Mouse (Mus musculus) urinary bladder, adult 18-20 months (tissue): ENCODE measurements around the gene Rgs16.
A peak's percentile ranks its signal among the peaks of the same experiment; 100 is the strongest.

ENCODE experiments used
- DNase-seq, 2 experiments: peaks; one replicate each; pipeline ENCODE4 v3.0.0; 2022; ENCODE audit warnings: low spot score in 2 of 2, mixed read lengths in 2 of 2

The Rgs16 gene

GRCm38 (mm10) chr1:153740145-153740544, at the start of gene Rgs16:
Gene Rgs16, plus strand, starts transcription at chr1:153740349.
- peak; percentile 51 to 70 for DNase-seq

- DNase-seq: no peak
These were observed 47.6 kb upstream of the Rgs16 start for GRCm38 (mm10) chr1:153692526-153692925.

DNA sequence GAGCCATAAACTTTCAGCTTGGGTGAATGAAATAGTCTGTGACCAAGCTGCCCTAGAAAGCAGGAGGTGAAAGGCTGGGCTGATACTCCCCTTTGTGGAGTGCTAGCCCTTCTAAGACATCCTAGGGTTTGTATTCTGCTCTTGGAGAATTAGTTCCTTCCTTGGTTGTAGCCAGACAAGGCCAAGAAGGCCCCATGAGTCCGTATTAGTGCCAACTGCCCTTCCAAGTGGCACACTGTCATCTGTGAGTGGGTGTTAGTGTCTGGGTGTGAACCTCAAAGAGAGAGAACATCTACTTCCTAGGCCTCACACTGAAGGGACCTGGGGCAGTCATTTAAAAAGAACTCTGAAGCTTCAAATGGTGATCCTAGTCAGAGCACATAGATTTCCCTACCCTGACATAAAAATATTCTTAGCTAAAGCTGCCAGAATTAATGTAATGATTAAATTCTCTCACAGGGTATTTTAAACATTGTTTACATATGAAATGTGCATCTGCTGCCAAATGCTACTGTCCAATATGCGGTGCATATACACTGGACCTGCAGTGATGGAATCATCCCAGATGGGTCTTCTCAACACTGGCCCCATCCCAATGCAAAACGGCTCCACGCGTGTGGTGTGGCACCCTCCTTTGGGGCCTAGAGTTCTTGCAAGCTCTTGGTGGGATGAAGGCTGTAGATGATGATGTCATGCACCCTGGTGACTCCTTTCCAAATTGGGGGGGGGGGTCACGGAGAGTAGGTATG, 45.6 kb upstream of the Rgs16 start:
- DNase-seq: no peak

- DNase-seq: no peak
These were observed 44.8 kb upstream of the Rgs16 start for GRCm38 (mm10) chr1:153695398-153695797.

- no peak for DNase-seq
These were observed 44.1 kb upstream of the Rgs16 start for GRCm38 (mm10) chr1:153696093-153696492.

GRCm38 (mm10) chr1:153696541-153696940, 43.6 kb upstream of the Rgs16 start:
- no peak for DNase-seq

DNA sequence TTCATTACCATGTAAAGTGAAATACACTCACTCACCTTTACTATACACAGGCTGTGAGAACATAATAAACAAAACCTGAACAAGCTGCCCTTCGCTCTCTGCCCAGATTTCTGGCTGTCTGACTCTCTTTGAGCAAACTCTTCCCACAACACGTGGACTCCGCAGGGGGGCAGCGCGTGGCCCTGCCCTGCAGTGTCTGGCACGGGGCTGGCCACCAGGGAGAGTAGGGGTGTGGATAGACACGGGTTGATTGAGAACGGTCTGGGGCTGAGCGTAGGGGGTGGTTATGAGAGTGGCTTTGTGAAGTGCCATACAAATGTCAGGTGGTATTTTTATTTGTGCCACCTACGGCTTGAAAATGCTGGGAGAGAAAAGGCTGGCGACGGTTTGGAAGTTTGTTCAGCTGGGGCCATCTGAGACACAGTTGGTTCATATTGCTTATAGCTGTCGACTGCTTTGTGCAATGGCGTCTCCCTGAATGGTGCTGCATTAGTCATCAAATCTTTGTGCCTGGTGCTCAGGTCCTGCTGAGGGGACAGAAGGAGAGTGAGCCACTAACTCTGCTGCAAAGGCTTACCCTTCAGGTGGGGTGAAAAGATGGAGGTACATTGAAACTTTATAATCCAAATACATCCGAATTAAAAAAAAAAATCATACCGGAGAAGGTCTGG, 42.4 kb upstream of the Rgs16 start:
- no peak for DNase-seq

GRCm38 (mm10) chr1:153698311-153699084, 41.7 kb upstream of the Rgs16 start:
- DNase-seq: no peak

- DNase-seq: no peak
These were observed 39.6 kb upstream of the Rgs16 start for GRCm38 (mm10) chr1:153700448-153701063.

DNA sequence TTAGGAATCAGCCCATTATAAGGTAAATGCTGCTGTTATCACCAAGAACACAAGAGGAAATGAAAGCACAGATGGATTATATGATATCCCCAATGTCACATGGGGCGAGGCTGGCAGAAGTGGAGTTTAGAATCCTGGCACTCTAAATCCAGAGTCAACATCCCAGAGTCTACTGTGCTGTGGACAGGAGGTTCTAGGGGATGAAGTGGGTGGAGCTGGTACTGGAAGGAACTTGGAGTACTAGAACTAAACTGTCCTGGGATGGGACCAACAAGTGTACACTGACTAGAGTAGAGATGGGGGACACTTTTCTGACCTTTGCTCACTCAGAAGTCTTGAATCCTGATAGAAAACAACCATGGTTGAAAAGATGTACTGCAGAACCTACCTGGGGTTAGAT, 38.7 kb upstream of the Rgs16 start:
- no peak for DNase-seq

DNA sequence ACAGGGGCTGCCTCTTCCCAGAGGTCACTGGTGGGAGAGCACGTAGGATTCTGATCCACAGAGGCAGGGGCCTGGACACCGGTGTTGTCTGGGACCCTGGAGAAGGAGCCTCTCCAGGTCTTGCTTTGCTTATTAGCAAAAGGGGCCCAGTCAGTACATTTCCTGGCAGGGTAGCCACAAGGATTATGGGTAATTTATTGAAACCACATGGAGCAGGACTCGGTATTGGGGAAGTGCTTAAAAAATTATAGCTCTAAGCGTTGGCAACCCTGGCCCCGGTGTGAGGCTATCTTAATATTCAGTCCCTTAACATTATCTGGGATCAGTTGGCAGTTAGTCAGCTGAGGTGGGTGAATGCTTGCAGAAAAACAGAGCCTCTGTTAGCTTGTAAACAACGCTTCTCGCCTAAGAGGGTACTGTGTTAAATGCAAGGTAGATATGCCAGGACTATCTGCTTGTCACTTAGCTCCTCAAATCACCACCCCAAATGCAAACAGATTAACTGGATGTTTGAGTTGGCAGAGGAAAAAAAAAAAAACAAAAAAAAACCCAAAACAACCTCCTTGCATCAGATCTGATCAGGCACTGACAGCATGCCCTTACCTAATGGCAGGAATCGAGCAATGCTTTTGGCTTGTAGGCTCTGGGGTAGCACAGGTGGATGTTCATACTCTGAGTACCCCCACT, 37.8 kb upstream of the Rgs16 start:
- DNase-seq: no peak

DNA sequence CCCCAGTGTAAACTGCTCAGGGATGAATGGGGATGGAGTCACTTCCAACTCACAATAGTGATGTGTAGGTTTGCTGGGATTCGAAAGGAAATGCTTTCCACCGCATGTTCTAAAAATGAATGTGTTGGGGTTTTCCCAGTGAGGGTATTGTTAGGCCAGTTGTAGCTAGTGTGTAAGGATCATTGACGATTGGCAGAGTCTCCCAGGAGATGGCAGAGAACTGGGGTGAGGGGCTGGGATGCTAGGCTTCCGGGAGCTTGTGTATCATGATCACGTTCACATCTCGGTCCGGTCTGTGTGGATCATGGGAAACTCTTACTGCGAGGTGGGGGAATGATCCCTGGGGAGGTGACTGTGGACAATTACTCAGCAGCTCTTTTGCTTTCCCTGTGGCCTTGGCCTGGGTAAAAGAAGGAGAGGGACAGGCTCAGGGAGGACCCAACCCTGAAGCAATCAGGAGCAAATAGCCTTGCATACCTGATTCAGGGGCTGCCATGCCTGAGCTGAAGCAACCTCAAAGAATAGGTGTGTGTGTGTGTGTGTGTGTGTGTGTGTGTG, 37.2 kb upstream of the Rgs16 start:
- DNase-seq: no peak

DNA sequence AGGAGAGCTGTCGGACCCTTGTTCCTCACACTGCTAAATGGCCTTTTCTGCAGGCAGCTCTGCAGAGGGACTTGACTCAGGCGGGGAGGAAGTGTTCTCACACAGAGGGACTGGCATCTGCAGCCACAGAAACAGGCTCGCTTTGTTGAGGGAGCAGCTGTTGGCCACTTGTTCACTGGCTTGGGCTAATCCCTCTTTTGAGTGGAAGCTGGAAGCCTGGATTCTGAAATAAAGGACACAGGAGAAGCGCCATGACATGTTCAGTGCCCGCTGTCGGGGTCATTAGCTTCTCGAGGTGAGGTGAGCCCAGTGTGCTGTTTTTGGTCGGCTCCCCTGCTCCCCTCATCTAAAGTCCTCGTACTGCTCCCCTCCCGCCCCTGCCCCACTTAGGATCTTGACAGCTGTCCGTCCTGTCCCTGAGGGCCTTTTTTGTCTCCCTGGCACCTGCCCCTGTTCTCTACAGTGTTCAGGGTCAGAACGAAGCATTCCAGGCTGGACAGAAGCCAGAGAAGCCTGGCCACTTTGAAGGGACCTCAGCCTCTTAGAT, 36.6 kb upstream of the Rgs16 start:
- no peak for DNase-seq

GRCm38 (mm10) chr1:153704174-153704573, 36.0 kb upstream of the Rgs16 start:
- DNase-seq: no peak

DNA sequence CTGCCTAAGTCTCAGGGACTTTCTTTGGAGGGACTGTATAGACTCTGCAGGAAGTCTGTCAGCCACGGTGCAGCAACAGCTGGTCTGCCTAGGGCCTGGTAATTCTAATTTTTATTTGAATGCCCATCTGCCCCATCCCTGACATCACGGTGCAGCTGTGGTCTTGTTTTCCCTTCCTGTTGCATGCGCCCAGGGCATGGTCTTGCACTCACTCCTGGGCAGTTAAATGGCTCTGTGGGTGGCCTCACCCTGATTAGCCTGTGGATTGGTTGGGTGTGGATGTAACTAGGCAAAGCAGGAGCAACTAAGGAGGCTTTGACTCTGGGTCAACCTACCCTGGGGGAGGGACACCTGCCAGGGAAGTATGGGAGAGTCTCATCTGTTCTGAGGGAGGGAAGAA, 35.2 kb upstream of the Rgs16 start:
- DNase-seq: no peak

GRCm38 (mm10) chr1:153708626-153709025, 31.5 kb upstream of the Rgs16 start:
- DNase-seq: no peak

GRCm38 (mm10) chr1:153709451-153709850, 30.7 kb upstream of the Rgs16 start:
- no peak for DNase-seq

DNA sequence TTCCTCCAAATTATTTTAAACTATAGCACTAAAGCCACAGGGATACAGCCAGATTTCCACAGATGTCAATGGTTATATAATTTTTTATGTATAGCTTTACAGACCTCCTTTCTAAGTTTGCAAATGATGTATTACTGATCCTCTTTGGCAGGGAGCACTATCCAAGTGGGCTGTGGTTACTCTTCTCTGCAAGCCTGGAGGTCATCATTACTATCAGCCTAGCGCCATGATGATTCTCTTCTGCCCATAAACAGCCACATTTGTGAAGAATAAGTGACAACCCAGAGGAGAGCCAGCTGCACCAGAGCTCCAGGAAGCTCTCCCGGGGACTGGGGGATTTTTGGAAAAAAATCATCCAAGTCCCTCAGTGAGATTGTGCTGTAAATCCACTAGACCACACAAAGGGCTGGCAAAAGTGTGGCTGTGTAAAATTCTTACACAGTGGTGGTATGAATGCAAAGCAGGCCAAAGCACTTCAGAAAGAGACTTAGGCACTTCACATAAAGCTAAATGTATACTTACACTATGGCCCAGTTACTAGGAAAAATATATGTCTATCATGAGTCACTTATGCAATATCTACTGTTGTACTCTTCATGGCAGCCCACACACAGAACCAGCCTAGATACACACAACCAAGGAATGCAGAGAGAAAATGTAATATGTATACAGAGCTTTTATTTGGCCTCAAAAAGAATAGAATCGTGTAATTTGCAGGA, 28.4 kb upstream of the Rgs16 start:
- DNase-seq: no peak

GRCm38 (mm10) chr1:153712633-153713032, 27.5 kb upstream of the Rgs16 start:
- no peak for DNase-seq

DNA sequence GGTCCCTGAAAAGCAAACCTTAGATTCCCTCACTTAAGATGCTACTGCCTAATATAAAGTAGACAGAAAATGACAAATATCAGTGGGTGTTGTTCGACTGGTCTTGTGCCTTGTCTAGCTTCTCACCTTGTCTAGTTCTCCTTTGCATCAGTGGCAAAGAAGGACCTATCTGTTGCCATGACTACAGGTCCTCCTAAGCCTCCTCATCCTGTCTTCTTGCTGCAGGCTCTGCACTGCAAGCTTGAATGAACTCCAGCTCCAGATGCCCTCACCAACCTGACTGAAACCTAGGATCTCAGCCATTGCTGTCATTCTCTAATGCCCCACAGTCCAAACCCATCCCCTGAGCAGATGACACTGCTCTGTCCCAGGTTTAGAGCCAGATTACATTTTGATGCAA, 22.2 kb upstream of the Rgs16 start:
- no peak for DNase-seq
